Mouse (Mus musculus) kidney, embryonic 16.5 days (tissue): Measurements from ENCODE around the gene Tmem114. TPM values are rescaled to one million over a fixed set of nuclear protein-coding genes. Genes with fewer than 3 reads are reported as not detected.

Experiments used
- ATAC-seq: fragments of 200-750 bp; cut with Nextera tagmentation; 2 replicates; pipeline ENCODE4 v1.8.0; 2017; ENCODE audit warnings: moderate TSS enrichment; ENCODE audit not compliant: low FRiP score, low TSS enrichment
- H3K27ac ChIP-seq: fragments of 300-500 bp; sonication (generic); 2 replicates; pipeline ENCODE4 v1.5.1; 2014; ENCODE audit warnings: low read length
- H3K27me3 ChIP-seq: fragments of 300-500 bp; sonication (generic); 2 replicates; pipeline ENCODE4 v1.6.1; 2014; ENCODE audit warnings: low read length, control low read depth, mixed read lengths; ENCODE audit not compliant: insufficient read depth
- H3K36me3 ChIP-seq: fragments of 300-500 bp; sonication (generic); 2 replicates; pipeline ENCODE4 v1.6.1; 2014; ENCODE audit warnings: low read length, control low read depth, mixed read lengths; ENCODE audit not compliant: insufficient read depth
- H3K4me1 ChIP-seq: fragments of 300-500 bp; sonication (generic); 2 replicates; pipeline ENCODE4 v1.6.1; 2014; ENCODE audit warnings: low read length, control low read depth, mixed read lengths; ENCODE audit not compliant: insufficient read depth
- H3K4me2 ChIP-seq: fragments of 300-500 bp; sonication (generic); replicated peaks from 2 replicates; pipeline ENCODE4 v1.6.1; 2014; ENCODE audit warnings: low read depth, low read length
- H3K4me3 ChIP-seq: fragments of 300-500 bp; sonication (generic); 2 replicates; pipeline ENCODE4 v1.5.1; 2014; ENCODE audit warnings: mild to moderate bottlenecking, low read length
- H3K9ac ChIP-seq: fragments of 300-500 bp; sonication (generic); replicated peaks from 2 replicates; pipeline ENCODE4 v1.6.1; 2014; ENCODE audit warnings: low read length
- H3K9me3 ChIP-seq: fragments of 300-500 bp; sonication (generic); 2 replicates; pipeline ENCODE4 v1.6.1; 2016; ENCODE audit warnings: low read length, control low read depth
- WGBS: fragments of 180-500 bp; shearing (Covaris S2); extraction: QIAGEN DNeasy Blood & Tissue Kit; methylation state at CpG from one replicate; pipeline ENCODE4 v1.1.7; 2014; 5-methylcytosine and 5-hydroxymethylcytosine counted together
- polyA plus RNA-seq: library from polyadenylated mRNA; unstranded; fragments of >200 nt; fragmentation: Nextera tagmentation; extraction: Ambion mirVana; gene quantifications from 2 replicates; pipeline ENCODE4 v1.2.1, GENCODE M21; 2015

Gene Tmem114
- polyA plus RNA-seq, 1 experiment from 2014 or later = 0.11 TPM

DNA sequence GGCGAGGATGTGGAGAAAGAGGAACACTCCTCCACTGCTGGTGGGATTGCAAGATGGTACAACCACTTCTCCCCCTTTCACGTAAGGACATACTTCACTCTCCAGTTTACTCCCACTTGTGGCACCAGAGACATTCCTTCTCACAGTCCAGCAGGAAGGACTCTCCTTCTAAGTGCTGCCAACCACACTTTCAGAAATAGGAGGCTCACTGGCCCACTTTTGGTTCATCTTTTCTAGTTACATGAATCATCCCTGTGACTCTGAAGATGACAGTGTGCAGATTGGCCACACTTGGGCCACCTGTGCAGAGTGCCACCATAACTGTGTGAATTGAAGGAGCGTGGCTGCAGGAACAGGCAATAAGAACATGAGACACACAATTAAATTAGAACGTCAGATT is 4.6 kb upstream of the Tmem114 start:
- H3K36me3 ChIP-seq = no peaks in the 10 kb centered on the region
- H3K4me3 ChIP-seq = no peak overlapping the region
- WGBS = 72% methylated on average over 4 of the region's 4 CpGs

GRCm38 (mm10) chr16:8425736-8426135 is 800 bp upstream of the Tmem114 start:
- Histone ChIP-seq H3K27ac (no peak overlapping the region), H3K9ac (no peak overlapping the region), H3K4me1 (peaks cover 9% of the 10 kb centered on the region; the same call in 1 of the 2 replicates), H3K9me3 (no peaks in the 10 kb centered on the region), H3K4me3 (no peak overlapping the region), H3K4me2 (no peak overlapping the region), H3K36me3 (no peaks in the 10 kb centered on the region), H3K27me3 (peaks cover 49% of the 10 kb centered on the region)
- 81% methylated on average over 5 of the region's 5 CpGs for WGBS
- ATAC-seq = no peak

More for the DNA sequence above, 4.6 kb upstream of the Tmem114 start:
- H3K4me2 ChIP-seq = no peak overlapping the region
- H3K27ac ChIP-seq = no peak overlapping the region
- H3K27me3 ChIP-seq = peaks cover 29% of the 10 kb centered on the region
- no peak overlapping the region for H3K9ac ChIP-seq
- no peaks in the 10 kb centered on the region for H3K9me3 ChIP-seq
- no peak for ATAC-seq
- peaks cover 6% of the 10 kb centered on the region; the same call in 1 of the 2 replicates for H3K4me1 ChIP-seq

DNA sequence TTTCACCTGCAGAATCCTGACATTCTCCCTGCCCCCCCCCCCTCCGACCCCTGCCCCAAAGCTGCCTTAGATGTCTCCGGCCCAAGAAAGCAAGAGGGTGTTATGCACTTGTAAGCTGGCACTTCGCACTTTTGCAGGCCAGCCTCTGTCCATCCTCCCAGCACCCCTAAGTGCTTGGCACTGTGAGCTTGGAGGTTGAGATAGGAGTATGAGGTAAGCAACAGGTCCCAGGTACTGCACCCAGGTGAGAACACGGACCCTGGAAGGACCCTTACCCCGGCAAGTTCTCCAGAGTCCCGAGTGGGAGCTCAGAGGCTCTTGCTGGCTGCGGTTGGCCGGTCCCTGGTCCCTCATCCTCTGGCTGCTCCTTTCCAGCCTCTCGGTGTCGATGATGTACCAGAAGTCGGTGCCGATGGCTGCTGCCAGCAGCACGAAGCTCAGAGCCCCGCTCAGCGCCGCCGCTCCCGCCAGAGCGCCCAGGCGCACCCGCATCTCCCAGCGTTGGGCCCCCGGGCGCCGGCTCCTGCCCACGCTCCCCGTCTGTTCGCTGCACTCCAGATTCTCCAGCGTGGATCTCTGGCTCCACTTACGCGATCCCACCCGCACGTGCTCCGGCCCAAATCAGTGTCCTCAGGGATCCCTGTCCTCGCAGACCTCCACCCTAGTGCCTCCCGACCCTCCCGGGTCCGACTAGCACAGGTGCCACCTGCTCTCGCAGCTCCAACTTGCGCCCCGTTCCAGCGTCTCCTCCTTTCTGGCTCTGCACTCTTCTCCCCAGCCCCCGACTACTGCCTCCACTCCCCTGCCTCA is 570 bp downstream of the Tmem114 start:
- Histone ChIP-seq H3K4me1 (peaks cover 9% of the 10 kb centered on the region; the same call in 1 of the 2 replicates), H3K9me3 (no peaks in the 10 kb centered on the region), H3K27me3 (peaks cover 49% of the 10 kb centered on the region), H3K27ac (no peak overlapping the region), H3K4me3 (peak overlapping the region; percentile 42), H3K36me3 (no peaks in the 10 kb centered on the region), H3K9ac (no peak overlapping the region), H3K4me2 (peak overlapping the region; percentile 72)
- ATAC-seq = peak; percentile 42; the same call in 1 of the 2 replicates
- WGBS = 3% methylated on average over 43 of the region's 43 CpGs

DNA sequence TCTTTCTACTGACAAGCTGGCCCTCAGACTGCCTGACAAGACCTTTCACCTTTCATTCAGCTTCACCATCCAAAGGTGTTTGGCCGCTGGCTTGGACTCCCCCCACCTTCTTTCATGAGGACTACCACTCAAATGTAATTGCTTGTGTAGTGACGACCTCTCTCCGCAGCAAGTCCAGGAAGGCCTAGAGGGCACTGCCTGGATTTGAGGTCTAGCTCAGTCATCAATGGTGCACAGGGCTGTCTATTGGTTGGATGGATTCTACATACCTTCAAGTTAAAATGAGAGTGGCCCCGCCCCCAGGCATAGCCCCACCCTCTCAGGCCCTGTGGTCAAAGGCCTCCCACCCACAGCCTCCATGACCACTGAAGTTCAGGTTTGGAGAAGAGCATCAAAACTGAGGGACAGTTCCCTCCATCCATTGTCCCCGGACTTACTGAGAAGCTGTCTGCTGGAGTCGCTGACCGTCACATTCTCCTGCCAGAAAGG is 1.3 kb downstream of the Tmem114 start:
- Histone ChIP-seq H3K4me3 (no peak overlapping the region), H3K9me3 (no peaks in the 10 kb centered on the region), H3K4me2 (no peak overlapping the region), H3K27me3 (peaks cover 49% of the 10 kb centered on the region), H3K27ac (no peak overlapping the region), H3K4me1 (peaks cover 9% of the 10 kb centered on the region; the same call in 1 of the 2 replicates), H3K36me3 (no peaks in the 10 kb centered on the region), H3K9ac (no peak overlapping the region)
- ATAC-seq = peak; percentile 39
- WGBS = 31% methylated on average over 7 of the region's 7 CpGs

- H3K27ac ChIP-seq = no peak overlapping the region
- H3K4me2 ChIP-seq = no peak overlapping the region
- no peaks in the 10 kb centered on the region for H3K9me3 ChIP-seq
- H3K9ac ChIP-seq = no peak overlapping the region
- no peak for ATAC-seq
- H3K36me3 ChIP-seq = no peaks in the 10 kb centered on the region
- no peak overlapping the region for H3K4me3 ChIP-seq
- H3K27me3 ChIP-seq = peaks cover 33% of the 10 kb centered on the region
- 92% methylated on average over 4 of the region's 4 CpGs for WGBS
- H3K4me1 ChIP-seq = peaks cover 14% of the 10 kb centered on the region; the same call in 1 of the 2 replicates
Observed at GRCm38 (mm10) chr16:8420842-8421241, 4.1 kb downstream of the Tmem114 start.

- Histone ChIP-seq H3K36me3 (no peaks in the 10 kb centered on the region), H3K9ac (no peak overlapping the region), H3K9me3 (no peaks in the 10 kb centered on the region), H3K27me3 (peaks cover 28% of the 10 kb centered on the region), H3K27ac (no peak overlapping the region), H3K4me2 (no peak overlapping the region), H3K4me1 (peaks cover 14% of the 10 kb centered on the region; the same call in 1 of the 2 replicates), H3K4me3 (no peak overlapping the region)
- ATAC-seq = no peak
- 52% methylated on average over 10 of the region's 10 CpGs for WGBS
Observed at GRCm38 (mm10) chr16:8420381-8420780, 4.6 kb downstream of the Tmem114 start.

DNA sequence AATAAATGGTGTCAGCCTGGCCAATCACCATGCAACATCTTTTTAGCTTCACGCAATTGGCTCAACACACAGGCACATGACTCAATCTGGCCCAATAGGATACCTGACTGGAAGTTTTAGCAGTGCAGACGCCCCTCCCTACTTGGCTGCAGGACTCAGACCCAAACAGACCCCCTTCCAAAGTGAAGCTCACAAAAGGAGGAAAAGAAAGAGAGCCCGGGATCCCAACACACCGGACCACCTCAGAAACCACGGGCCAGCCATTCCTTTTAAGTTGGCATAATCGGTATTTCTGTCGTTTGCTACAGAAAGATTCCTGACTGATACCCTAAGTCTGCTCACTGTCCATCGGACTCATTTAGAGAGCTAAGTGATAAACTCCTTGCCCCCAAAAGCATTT is 5.3 kb downstream of the Tmem114 start:
- no peaks in the 10 kb centered on the region for H3K36me3 ChIP-seq
- no peak for ATAC-seq
- H3K9ac ChIP-seq = no peak overlapping the region
- H3K4me3 ChIP-seq = no peak overlapping the region
- H3K4me2 ChIP-seq = no peak overlapping the region
- H3K27me3 ChIP-seq = peaks cover 21% of the 10 kb centered on the region
- H3K27ac ChIP-seq = no peak overlapping the region
- no peaks in the 10 kb centered on the region for H3K9me3 ChIP-seq
- H3K4me1 ChIP-seq = peaks cover 10% of the 10 kb centered on the region; the same call in 1 of the 2 replicates
- WGBS = 90% methylated on average over 8 of the region's 8 CpGs

DNA sequence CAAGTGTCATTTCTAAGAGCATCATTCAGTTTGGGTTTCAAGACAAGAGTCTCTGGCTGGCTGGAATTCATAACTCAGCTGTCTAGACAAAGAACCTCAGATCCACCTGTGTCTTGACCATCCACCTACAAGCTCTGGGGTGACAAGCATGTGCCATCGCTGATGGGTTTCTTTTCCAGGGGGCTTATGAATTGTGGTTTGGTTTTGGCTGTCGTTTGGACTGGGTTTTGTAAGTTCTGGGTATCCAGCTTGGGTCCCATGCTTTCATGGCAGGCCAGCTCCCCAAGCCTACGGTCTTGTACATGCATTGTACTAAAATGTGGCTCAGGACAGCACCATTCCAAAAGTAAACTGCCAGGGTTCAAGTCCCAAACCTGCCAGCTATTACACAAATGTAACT is 6.8 kb downstream of the Tmem114 start:
- no peak for ATAC-seq
- WGBS = 92% methylated on average over 3 of the region's 3 CpGs
- 0 out of 2 replicates have a peak, but pooled peaks cover 5% of the 10 kb centered on the region for H3K4me1 ChIP-seq
- no peaks in the 10 kb centered on the region for H3K36me3 ChIP-seq
- no peak overlapping the region for H3K9ac ChIP-seq
- no peak overlapping the region for H3K4me3 ChIP-seq
- H3K27me3 ChIP-seq = peaks cover 6% of the 10 kb centered on the region; the same call in 1 of the 2 replicates
- H3K4me2 ChIP-seq = no peak overlapping the region
- no peak overlapping the region for H3K27ac ChIP-seq
- no peaks in the 10 kb centered on the region for H3K9me3 ChIP-seq

- Histone ChIP-seq H3K9ac (peak overlapping the region; percentile 35), H3K9me3 (no peaks in the 10 kb centered on the region), H3K4me1 (0 out of 2 replicates have a peak, but pooled peaks cover 5% of the 10 kb centered on the region), H3K4me3 (no peak overlapping the region), H3K36me3 (no peaks in the 10 kb centered on the region), H3K27ac (no peak overlapping the region), H3K4me2 (peak overlapping the region; percentile 32; the same call in 1 of the 2 replicates), H3K27me3 (no peaks in the 10 kb centered on the region)
- WGBS = 36% methylated on average over 20 of the region's 20 CpGs
- peak; percentile 31; the same call in 1 of the 2 replicates for ATAC-seq
Observed at GRCm38 (mm10) chr16:8417011-8417720, 7.8 kb downstream of the Tmem114 start.
